Mouse (Mus musculus) gastrocnemius, postnatal 25 days (tissue): Measurements from ENCODE around the gene Aldh16a1. TPM values are rescaled to one million over a fixed set of nuclear protein-coding genes. Genes with fewer than 3 reads are reported as not detected.
A peak's percentile ranks its signal among the peaks of the same experiment; 100 is the strongest.
"Not testable (repeated sequence)": the region's sequence is repeated elsewhere in the genome, so short reads cannot be mapped to it uniquely, and the experiment has no call there.

Experiments used
- DNase-seq: peaks from one replicate; pipeline ENCODE4 v3.0.0; 2022
- total RNA-seq, 2 experiments: library from RNA; stranded (reverse); gene quantifications; 1 replicate in 1 of 2; 2 replicates in 1 of 2; pipeline ENCODE4 v1.2.3; 2021

Gene Aldh16a1
- total RNA-seq, 2 experiments from 2014 or later = 15.6 to 15.9 TPM

GRCm38 (mm10) chr7:45117566-45117965 is 36.8 kb downstream of the Aldh16a1 start:
- no peak for DNase-seq

- DNase-seq = no peak
Measured at GRCm38 (mm10) chr7:45113476-45113875, 40.9 kb downstream of the Aldh16a1 start.

GRCm38 (mm10) chr7:45112529-45112928 is 41.9 kb downstream of the Aldh16a1 start:
- DNase-seq = no peak

GRCm38 (mm10) chr7:45111940-45112339 is 42.4 kb downstream of the Aldh16a1 start:
- no peak for DNase-seq

GRCm38 (mm10) chr7:45110089-45110488 is 44.3 kb downstream of the Aldh16a1 start:
- DNase-seq = not testable (repeated sequence)

GRCm38 (mm10) chr7:45107052-45107645 is 47.2 kb downstream of the Aldh16a1 start:
- no peak for DNase-seq

GRCm38 (mm10) chr7:45106441-45106840 is 47.9 kb downstream of the Aldh16a1 start:
- no peak for DNase-seq

GRCm38 (mm10) chr7:45105491-45105890 is 48.9 kb downstream of the Aldh16a1 start:
- no peak for DNase-seq

GRCm38 (mm10) chr7:45104941-45105340 is 49.4 kb downstream of the Aldh16a1 start:
- no peak for DNase-seq

GRCm38 (mm10) chr7:45103652-45104180 is 50.7 kb downstream of the Aldh16a1 start, which contains the start of gene Fcgrt:
Fcgrt (minus strand) TSS chr7:45103851.
- peak; percentile 96 for DNase-seq

GRCm38 (mm10) chr7:45102940-45103585 is 51.3 kb downstream of the Aldh16a1 start:
- no peak for DNase-seq

- no peak for DNase-seq
Measured at GRCm38 (mm10) chr7:45102441-45102840, 51.9 kb downstream of the Aldh16a1 start.

GRCm38 (mm10) chr7:45100046-45100445 is 54.3 kb downstream of the Aldh16a1 start:
- no peak for DNase-seq

- DNase-seq = no peak
Measured at GRCm38 (mm10) chr7:45098541-45099240, 55.7 kb downstream of the Aldh16a1 start.

- DNase-seq = no peak
Measured at GRCm38 (mm10) chr7:45097479-45097878, 56.9 kb downstream of the Aldh16a1 start.

- not testable (repeated sequence) for DNase-seq
Measured at GRCm38 (mm10) chr7:45095965-45096364, 58.4 kb downstream of the Aldh16a1 start.

GRCm38 (mm10) chr7:45095367-45095766 is 59.0 kb downstream of the Aldh16a1 start:
- DNase-seq = peak; percentile 49

- DNase-seq = no peak
Measured at GRCm38 (mm10) chr7:45094121-45094520, 60.3 kb downstream of the Aldh16a1 start.

- DNase-seq = no peak
Measured at GRCm38 (mm10) chr7:45093516-45093905, 60.9 kb downstream of the Aldh16a1 start.

- no peak for DNase-seq
Measured at GRCm38 (mm10) chr7:45092828-45093515, 61.4 kb downstream of the Aldh16a1 start.

- DNase-seq = peak; percentile 88
Measured at GRCm38 (mm10) chr7:45092048-45092447, 62.3 kb downstream of the Aldh16a1 start, which contains the start of gene Rcn3. Rcn3 (minus strand) TSS chr7:45092221.
